In genomic region chr8:125568421-125568850, GRCm38 (mm10) we compare ENCODE assay signal across 9 mouse cellular contexts. TPM values are rescaled to one million over a fixed set of nuclear protein-coding genes. Genes with fewer than 3 reads are reported as not detected.
DNase-seq lines count a peak whose midpoint lies in the region; ATAC-seq and TF ChIP-seq lines count a peak whose summit lies in the region.
"Had no signal": no experiment of that assay in that cellular context is flagged by ENCODE, and none has a peak within 500 bp of the region (broad histone marks: within the 10 kb centered on the region; RNA-seq: fewer than 3 reads in every experiment).

No protein-coding gene starts in this region.

- peak overlapping the region; percentile 89 for H3K27ac ChIP-seq in heart, postnatal 0 days (ENCODE audit: low read depth)
- H3K27ac ChIP-seq in liver, embryonic 12.5 days: no peak overlapping the region

- peak overlapping the region; percentile 82 for H3ac ChIP-seq in myocyte (ENCODE audit: control insufficient read depth, insufficient read length)

- no peaks in the 10 kb centered on the region for H3K9me3 ChIP-seq in heart, postnatal 0 days (replicated peaks; ENCODE audit: control insufficient read depth, low read length)
- H3K9me3 ChIP-seq in liver, embryonic 12.5 days (replicated peaks): no peaks in the 10 kb centered on the region

- WGBS in heart, postnatal 0 days: under 1% methylated on average over 14 of the region's 14 CpGs
- 1% methylated on average over 14 of the region's 14 CpGs for WGBS in liver, embryonic 12.5 days (ENCODE audit: insufficient replicate concordance)

- no peaks in the 10 kb centered on the region for H3K36me3 ChIP-seq in heart, postnatal 0 days (replicated peaks; ENCODE audit: control insufficient read depth, insufficient read depth, low read length)
- no peaks in the 10 kb centered on the region for H3K36me3 ChIP-seq in liver, embryonic 12.5 days
- H3K36me3 ChIP-seq in myocyte (ENCODE audit: control insufficient read depth, insufficient read depth): no peaks in the 10 kb centered on the region
- H3K36me3 ChIP-seq: G1E had no signal

- ATAC-seq in heart, postnatal 0 days (ENCODE audit: insufficient read depth, low read depth): no peak
- no peak for ATAC-seq in liver, embryonic 12.5 days

- no peak for TF ChIP-seq CTCF in heart, postnatal 0 days (IDR thresholded peaks at IDR 0.05; ENCODE audit: low read depth)

- peak; percentile 33 for DNase-seq in cerebellum, adult 8-10 months
- DNase-seq in cerebellum, postnatal 4 days (ENCODE audit: low spot score in 2 of 2): no peak
- DNase-seq in urinary bladder, postnatal 25 days (ENCODE audit: low spot score): peak; percentile 27
- DNase-seq in urinary bladder, adult 18-20 months (ENCODE audit: low spot score in 2 of 2): no peak
- DNase-seq in heart, postnatal 0 days (ENCODE audit: low spot score): no peak
- DNase-seq in left cerebral cortex, postnatal 4 days: no peak

- H3K4me1 ChIP-seq in heart, postnatal 0 days (ENCODE audit: control insufficient read depth, insufficient read depth): peaks cover 32% of the 10 kb centered on the region
- H3K4me1 ChIP-seq in liver, embryonic 12.5 days: peaks cover 37% of the 10 kb centered on the region

- H3K9ac ChIP-seq in heart, postnatal 0 days (replicated peaks; ENCODE audit: low read depth, low read length): peak overlapping the region; percentile 95
- no peak overlapping the region for H3K9ac ChIP-seq in liver, embryonic 12.5 days

- peaks cover 40% of the 10 kb centered on the region for H3K79me2 ChIP-seq in myocyte (ENCODE audit: control insufficient read depth, insufficient read depth)

- H3K4me3 ChIP-seq in heart, postnatal 0 days (ENCODE audit: low read depth, low read length): peak overlapping the region; percentile 94
- peak overlapping the region; percentile 64 for H3K4me3 ChIP-seq in liver, embryonic 12.5 days
- peak overlapping the region; percentile 62 for H3K4me3 ChIP-seq in myocyte

- TF ChIP-seq POLR2A in myocyte (IDR thresholded peaks at IDR 0.05; ENCODE audit: insufficient read length, low read depth): no peak

- TF ChIP-seq EP300 in heart, postnatal 0 days (IDR thresholded peaks at IDR 0.05; ENCODE audit: low read depth): no peak

- intact Hi-C loops in left cerebral cortex, postnatal 4 days (cut with DNase I): loop anchor here (5.0 to 10.0 kb wide), 2 partner anchors 94 to 386 kb away; no protein-coding TSS in a partner anchor

- no peaks in the 10 kb centered on the region for H3K27me3 ChIP-seq in heart, postnatal 0 days (ENCODE audit: control insufficient read depth, insufficient read depth, low read length)
- H3K27me3 ChIP-seq in liver, embryonic 12.5 days (replicated peaks): peaks cover 55% of the 10 kb centered on the region
- H3K27me3 ChIP-seq in myocyte (ENCODE audit: control insufficient read depth, insufficient read depth, insufficient read length): no peaks in the 10 kb centered on the region

- H3K4me2 ChIP-seq in heart, postnatal 0 days (ENCODE audit: low read depth, low read length): peak overlapping the region; percentile 72
- peak overlapping the region; percentile 96 for H3K4me2 ChIP-seq in liver, embryonic 12.5 days
- H3K4me2 ChIP-seq in myocyte (ENCODE audit: low read depth): peak overlapping the region; percentile 82

TF ChIP-seq in myocyte, 11 proteins besides CTCF, POLR2A, EP300 and RAD21:
- TF ChIP-seq E2F4 (IDR thresholded peaks at IDR 0.05; ENCODE audit: insufficient read depth): no peak
- TF ChIP-seq MYOD1 (IDR thresholded peaks at IDR 0.05; ENCODE audit: control insufficient read depth in 1 of 3, insufficient read length in 2 of 3, low read depth in 2 of 3): no peak
- no peak for TF ChIP-seq MYOG (IDR thresholded peaks at IDR 0.05; ENCODE audit: control insufficient read depth in 1 of 3, insufficient read depth in 1 of 3, insufficient read length in 2 of 3, low read depth in 2 of 3)
- no peak for TF ChIP-seq REST (IDR thresholded peaks at IDR 0.05; ENCODE audit: insufficient read depth, insufficient read length)
- no peak for TF ChIP-seq CEBPB (IDR thresholded peaks at IDR 0.05; ENCODE audit: insufficient read depth, poor library complexity, severe bottlenecking)
- no peak for TF ChIP-seq USF1 (IDR thresholded peaks at IDR 0.05; ENCODE audit: low read depth)
- TF ChIP-seq MAX (IDR thresholded peaks at IDR 0.05; ENCODE audit: low read depth): no peak
- TF ChIP-seq TCF3 (IDR thresholded peaks at IDR 0.05; ENCODE audit: insufficient read length, low read depth): no peak
- no peak for TF ChIP-seq SRF (IDR thresholded peaks at IDR 0.05; ENCODE audit: control insufficient read depth, insufficient read length, low read depth)
- no peak for TF ChIP-seq TCF12 (IDR thresholded peaks at IDR 0.05; ENCODE audit: insufficient read depth, poor library complexity, severe bottlenecking)
- TF ChIP-seq POLR2AphosphoS2 (IDR thresholded peaks at IDR 0.05; ENCODE audit: insufficient read length, low read depth): no peak

RNA-seq across cellular contexts. Expression of gene Sipa1l2, which starts 1.2 kb away (rescaled TPM):
- 65.8 and 66.1 TPM in 2 replicates for total RNA-seq in heart, postnatal 0 days (2014; rRNA removed; ENCODE audit: low replicate concordance)
- 12.3 and 13.6 TPM in 2 replicates for polyA plus RNA-seq in heart, postnatal 0 days (2015; fragmentation: Nextera tagmentation; extraction: Ambion mirVana)
- 1.9 and 2.3 TPM in 2 replicates for polyA plus RNA-seq in liver, embryonic 12.5 days (2016; fragmentation: Nextera tagmentation; extraction: Ambion mirVana)
- polyA plus RNA-seq in myocyte (2012; fragmentation: generic; extraction: Trizol): 16.2 TPM
- 10 to 100 TPM; 43.2 to 46.9 TPM for total RNA-seq in left cerebral cortex, postnatal 4 days (2021)
- polyA plus RNA-seq: G1E had no signal

Comparison
In these comparisons a context has a peak if more than half of its experiments do, and no peak if none do; other contexts are left out.
1. DNase-seq: peak in cerebellum, adult 8-10 months (single experiment) and urinary bladder, postnatal 25 days (single experiment); none in cerebellum, postnatal 4 days (0 of 2), urinary bladder, adult 18-20 months (0 of 2), heart, postnatal 0 days (single experiment) and left cerebral cortex, postnatal 4 days (single experiment).
2. Peak in every context shown above with its lines, with median percentiles within 50 percentile points of each other: H3K4me2 ChIP-seq and H3K4me3 ChIP-seq.